In the genomic region with DNA sequence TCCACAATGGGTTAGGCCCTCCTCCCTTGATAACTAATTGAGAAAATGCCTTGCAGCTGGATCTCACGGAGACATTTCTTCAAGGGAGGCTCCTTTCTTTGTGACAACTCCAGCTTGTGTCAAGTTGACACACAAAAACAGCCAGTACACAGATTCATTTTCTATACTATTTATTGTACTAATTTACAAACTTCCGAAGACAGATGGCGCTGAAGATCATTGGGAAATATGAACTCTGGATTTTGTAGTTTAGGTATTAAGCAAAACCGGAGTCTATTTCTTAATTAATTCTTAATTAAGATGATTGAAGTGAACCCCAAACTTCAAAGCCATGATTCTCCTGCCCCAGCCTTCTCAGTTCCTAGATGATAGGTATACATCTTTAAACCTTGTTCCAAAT, we compare ENCODE assay signal across 28 mouse cellular contexts.
DNase-seq lines count a peak whose midpoint lies in the region; ATAC-seq and TF ChIP-seq lines count a peak whose summit lies in the region.
"Had no signal": no experiment of that assay in that cellular context is flagged by ENCODE, and none has a peak within 500 bp of the region (broad histone marks: within the 10 kb centered on the region; RNA-seq: fewer than 3 reads in every experiment).

No protein-coding gene starts in this region.

- H3K9me3 ChIP-seq in intestine, postnatal 0 days (ENCODE audit: control insufficient read depth): no peaks in the 10 kb centered on the region
- no peaks in the 10 kb centered on the region for H3K9me3 ChIP-seq in intestine, embryonic 16.5 days (ENCODE audit: control insufficient read depth, low read length)
- no peaks in the 10 kb centered on the region for H3K9me3 ChIP-seq in lung, postnatal 0 days (ENCODE audit: low read length)
- H3K9me3 ChIP-seq: embryonic facial prominence, embryonic 12.5 days; heart, embryonic 15.5 days; kidney, embryonic 15.5 days; lung, embryonic 15.5 days; megakaryocyte, embryonic 14.5 days; midbrain, embryonic 12.5 days; neural tube, embryonic 12.5 days had no signal

- no peaks in the 10 kb centered on the region for H3K27me3 ChIP-seq in intestine, postnatal 0 days (replicated peaks; ENCODE audit: control insufficient read depth, insufficient read depth, low read length)
- H3K27me3 ChIP-seq in intestine, embryonic 16.5 days (replicated peaks; ENCODE audit: control insufficient read depth, insufficient read depth, low read length): no peaks in the 10 kb centered on the region
- no peaks in the 10 kb centered on the region for H3K27me3 ChIP-seq in lung, postnatal 0 days (replicated peaks; ENCODE audit: insufficient read depth, low read length)
- H3K27me3 ChIP-seq: embryonic facial prominence, embryonic 12.5 days; heart, embryonic 15.5 days; kidney, embryonic 15.5 days; lung, embryonic 15.5 days; megakaryocyte, embryonic 14.5 days; midbrain, embryonic 12.5 days; neural tube, embryonic 12.5 days had no signal

- H3K36me3 ChIP-seq in intestine, postnatal 0 days (ENCODE audit: control insufficient read depth, insufficient read depth): no peaks in the 10 kb centered on the region
- H3K36me3 ChIP-seq in intestine, embryonic 16.5 days (ENCODE audit: control insufficient read depth, insufficient read depth, low read length): no peaks in the 10 kb centered on the region
- H3K36me3 ChIP-seq in lung, postnatal 0 days (ENCODE audit: insufficient read depth, low read length): no peaks in the 10 kb centered on the region
- H3K36me3 ChIP-seq: embryonic facial prominence, embryonic 12.5 days; heart, embryonic 15.5 days; kidney, embryonic 15.5 days; lung, embryonic 15.5 days; midbrain, embryonic 12.5 days; neural tube, embryonic 12.5 days had no signal

- H3K27ac ChIP-seq in intestine, postnatal 0 days (ENCODE audit: low read depth, low read length): no peak overlapping the region
- H3K27ac ChIP-seq in intestine, embryonic 16.5 days (ENCODE audit: low read length): no peak overlapping the region
- no peak overlapping the region for H3K27ac ChIP-seq in lung, postnatal 0 days (ENCODE audit: low read length)
- H3K27ac ChIP-seq: embryonic facial prominence, embryonic 12.5 days; heart, embryonic 15.5 days; kidney, embryonic 15.5 days; liver, embryonic 14.5 days; lung, embryonic 15.5 days; midbrain, embryonic 12.5 days; neural tube, embryonic 12.5 days had no signal

- H3K4me3 ChIP-seq in intestine, postnatal 0 days (ENCODE audit: low read depth, low read length): no peak overlapping the region
- H3K4me3 ChIP-seq in intestine, embryonic 16.5 days (ENCODE audit: low read length): no peak overlapping the region
- H3K4me3 ChIP-seq in lung, postnatal 0 days (ENCODE audit: low read depth, low read length): no peak overlapping the region
- H3K4me3 ChIP-seq: embryonic facial prominence, embryonic 12.5 days; heart, embryonic 15.5 days; kidney, embryonic 15.5 days; lung, embryonic 15.5 days; megakaryocyte, embryonic 14.5 days; midbrain, embryonic 12.5 days; myocyte; neural tube, embryonic 12.5 days had no signal

- peak; percentile 22; the same call in 1 of the 2 replicates for TF ChIP-seq CTCF in intestine, postnatal 0 days (IDR thresholded peaks at IDR 0.05; ENCODE audit: low read depth)
- peak; percentile 27; the same call in 1 of the 2 replicates for TF ChIP-seq CTCF in lung, postnatal 0 days (IDR thresholded peaks at IDR 0.05)

- no peak overlapping the region for H3K4me2 ChIP-seq in intestine, postnatal 0 days (replicated peaks; ENCODE audit: low read depth)
- H3K4me2 ChIP-seq in intestine, embryonic 16.5 days (ENCODE audit: low read depth, low read length): no peak overlapping the region
- no peak overlapping the region for H3K4me2 ChIP-seq in lung, postnatal 0 days (replicated peaks; ENCODE audit: low read depth, low read length)
- H3K4me2 ChIP-seq: embryonic facial prominence, embryonic 12.5 days; heart, embryonic 15.5 days; kidney, embryonic 15.5 days; lung, embryonic 15.5 days; midbrain, embryonic 12.5 days; neural tube, embryonic 12.5 days had no signal

- H3K4me1 ChIP-seq in intestine, postnatal 0 days (replicated peaks; ENCODE audit: control insufficient read depth, insufficient read depth, low read length): no peaks in the 10 kb centered on the region
- H3K4me1 ChIP-seq in intestine, embryonic 16.5 days (ENCODE audit: control insufficient read depth, insufficient read depth, low read length): no peaks in the 10 kb centered on the region
- H3K4me1 ChIP-seq in lung, postnatal 0 days (ENCODE audit: insufficient read depth, low read depth, low read length): no peaks in the 10 kb centered on the region
- H3K4me1 ChIP-seq: embryonic facial prominence, embryonic 12.5 days; heart, embryonic 15.5 days; kidney, embryonic 15.5 days; lung, embryonic 15.5 days; megakaryocyte, embryonic 14.5 days; neural tube, embryonic 12.5 days had no signal

- peak; percentile 10 to 20 for DNase-seq in cerebellum, postnatal 14 days
- DNase-seq in cerebellum, adult 11-12 months: no peak
- DNase-seq in lung, postnatal 0 days (ENCODE audit: low spot score): no peak
- no peak for DNase-seq in lung, adult 18-20 months
- DNase-seq in brain, adult 2 months (ENCODE audit: low read depth, low spot score): peak; percentile 21
- DNase-seq in retina, embryonic 14.5 days (ENCODE audit: low spot score): no peak
- DNase-seq: adrenal gland, postnatal 25 days; cerebellum, adult 9-11 months; gastrocnemius, postnatal 10 days; kidney, adult 11 months; kidney, postnatal 36 days; layer of hippocampus, postnatal 36 days; liver; lung, postnatal 4 days; right cerebral cortex, postnatal 4 days; thymus, adult 2 months; thymus, postnatal 36 days had no signal

- no peak for TF ChIP-seq EP300 in lung, postnatal 0 days (IDR thresholded peaks at IDR 0.05)

- no peak overlapping the region for H3K9ac ChIP-seq in intestine, postnatal 0 days (ENCODE audit: low read depth, low read length)
- no peak overlapping the region for H3K9ac ChIP-seq in intestine, embryonic 16.5 days (ENCODE audit: low read depth, low read length)
- no peak overlapping the region for H3K9ac ChIP-seq in lung, postnatal 0 days (replicated peaks; ENCODE audit: low read depth)
- H3K9ac ChIP-seq: embryonic facial prominence, embryonic 12.5 days; heart, embryonic 15.5 days; kidney, embryonic 15.5 days; liver, embryonic 14.5 days; lung, embryonic 15.5 days; midbrain, embryonic 12.5 days; neural tube, embryonic 12.5 days had no signal

- ATAC-seq in intestine, postnatal 0 days: no peak
- ATAC-seq in intestine, embryonic 16.5 days: no peak
- no peak for ATAC-seq in lung, postnatal 0 days

- 78% methylated on average over 4 of the region's 4 CpGs for WGBS in intestine, postnatal 0 days
- WGBS in intestine, embryonic 16.5 days: 83% methylated on average over 4 of the region's 4 CpGs
- 74% methylated on average over 4 of the region's 4 CpGs for WGBS in lung, postnatal 0 days

Comparison
In these comparisons a context has a peak if more than half of its experiments do, and no peak if none do; other contexts are left out.
1. DNase-seq: peak in cerebellum, postnatal 14 days (2 of 2) and brain, adult 2 months (single experiment); none in cerebellum, adult 11-12 months (single experiment), lung, postnatal 0 days (single experiment), lung, adult 18-20 months (0 of 2) and retina, embryonic 14.5 days (single experiment).